Mouse (Mus musculus) liver, adult (tissue): ENCODE results near the gene Sec14l1.

ENCODE experiments used
- GATA4 ChIP-seq: IDR thresholded peaks from 2 replicates; pipeline ENCODE4 v1.6.1; 2014; ENCODE audit warnings: mild to moderate bottlenecking, low read length; ENCODE audit not compliant: insufficient replicate concordance

Gene Sec14l1

GRCm38 (mm10) chr11:117131450-117131849 lies 16.5 kb downstream of the Sec14l1 start:
- no peak for TF ChIP-seq GATA4

- no peak for TF ChIP-seq GATA4
Measured at GRCm38 (mm10) chr11:117134776-117135387, 19.9 kb downstream of the Sec14l1 start.

GRCm38 (mm10) chr11:117135457-117136290 lies 20.7 kb downstream of the Sec14l1 start:
- no peak for TF ChIP-seq GATA4

- TF ChIP-seq GATA4, result no peak
Measured at GRCm38 (mm10) chr11:117136880-117137279, 21.9 kb downstream of the Sec14l1 start.

GRCm38 (mm10) chr11:117138213-117138761 lies 23.3 kb downstream of the Sec14l1 start:
- no peak for TF ChIP-seq GATA4

- peak; percentile 36; the same call in 1 of the 2 replicates for TF ChIP-seq GATA4
Measured at GRCm38 (mm10) chr11:117138795-117139463, 24.0 kb downstream of the Sec14l1 start.

GRCm38 (mm10) chr11:117141376-117142001 lies 26.5 kb downstream of the Sec14l1 start:
- TF ChIP-seq GATA4, result no peak

- TF ChIP-seq GATA4, result no peak
Measured at GRCm38 (mm10) chr11:117142507-117142906, 27.5 kb downstream of the Sec14l1 start.

- TF ChIP-seq GATA4, result no peak
Measured at GRCm38 (mm10) chr11:117145451-117146117, 30.6 kb downstream of the Sec14l1 start.

- TF ChIP-seq GATA4, result no peak
Measured at GRCm38 (mm10) chr11:117146118-117146506, 31.1 kb downstream of the Sec14l1 start.

GRCm38 (mm10) chr11:117146776-117147536 lies 32.0 kb downstream of the Sec14l1 start:
- no peak for TF ChIP-seq GATA4

GRCm38 (mm10) chr11:117148893-117149685 lies 34.1 kb downstream of the Sec14l1 start:
- TF ChIP-seq GATA4, result no peak

GRCm38 (mm10) chr11:117150467-117150966 lies 35.5 kb downstream of the Sec14l1 start:
- TF ChIP-seq GATA4, result no peak
